Mouse (Mus musculus): ENCODE data around the gene Mrpl9.

The Mrpl9 gene

GRCm38 (mm10) chr3:94442951-94443596, at the start of gene Mrpl9:
TSS of gene Mrpl9 (plus strand) at chr3:94443318.
- DNase-seq (ENCODE audit: low spot score in 2 of 2) = peak; percentile 89 to 97

DNA sequence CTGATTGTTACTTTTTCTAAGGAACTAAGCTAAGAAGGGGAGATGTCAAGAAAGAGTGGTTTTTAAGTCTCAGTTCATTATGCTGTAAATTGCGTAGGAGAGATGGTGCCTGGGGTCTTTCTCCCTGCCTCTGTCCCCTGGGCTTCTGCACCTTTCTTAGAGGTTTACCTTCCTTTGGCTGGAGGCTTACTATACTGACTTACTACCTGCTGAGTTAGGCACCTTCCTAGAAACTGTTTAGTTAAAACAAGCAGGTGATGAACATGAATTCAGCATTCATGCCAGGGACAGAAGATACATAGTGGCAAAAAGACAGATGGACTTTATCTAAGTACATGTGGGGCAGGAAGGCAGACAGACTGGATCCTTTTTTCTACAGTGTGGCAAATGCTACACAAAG, 46.8 kb upstream of the Mrpl9 start:
- no peak for DNase-seq (ENCODE audit: low spot score in 2 of 2)

GRCm38 (mm10) chr3:94396851-94397250, 46.3 kb upstream of the Mrpl9 start:
- no peak for DNase-seq (ENCODE audit: low spot score in 2 of 2)

- DNase-seq (ENCODE audit: low spot score in 2 of 2) = no peak
Measured at GRCm38 (mm10) chr3:94398217-94398616, 44.9 kb upstream of the Mrpl9 start, which contains the start of gene Lingo4. TSS of gene Lingo4 (plus strand) at chr3:94398517.

- no peak for DNase-seq (ENCODE audit: low spot score in 2 of 2)
Measured at GRCm38 (mm10) chr3:94398943-94399481, 44.1 kb upstream of the Mrpl9 start.

DNA sequence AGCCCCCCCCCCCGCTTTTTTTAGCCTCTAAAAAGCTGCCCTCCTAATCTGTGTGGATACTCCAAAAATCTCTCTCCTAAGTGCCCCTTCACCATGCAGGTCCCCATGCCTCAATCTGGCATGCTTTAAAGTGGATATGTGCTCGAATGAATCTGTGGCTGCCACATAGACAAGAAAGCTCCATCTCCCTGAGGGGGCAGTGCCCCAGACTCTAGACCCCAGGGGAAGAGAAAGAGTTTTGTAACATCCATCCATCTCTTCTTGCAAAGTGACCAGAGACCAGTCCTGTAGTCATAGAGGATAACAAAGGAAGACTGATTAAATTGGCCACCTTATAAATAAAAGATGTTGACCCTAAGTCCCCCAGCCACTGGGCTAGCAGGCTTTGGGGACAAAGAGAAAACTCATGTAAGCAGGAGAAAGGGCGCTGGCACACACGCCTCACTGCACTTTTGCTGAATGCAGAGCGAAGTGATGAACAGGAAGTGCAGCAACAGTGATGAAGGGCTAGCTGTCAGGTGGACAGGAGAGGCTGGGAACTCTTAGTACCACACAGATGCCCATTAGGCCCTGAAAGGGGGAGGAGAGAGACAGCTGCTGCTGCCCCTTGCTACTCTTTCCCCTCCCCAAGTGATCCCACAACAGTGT, 43.3 kb upstream of the Mrpl9 start:
- no peak for DNase-seq (ENCODE audit: low spot score in 2 of 2)

DNA sequence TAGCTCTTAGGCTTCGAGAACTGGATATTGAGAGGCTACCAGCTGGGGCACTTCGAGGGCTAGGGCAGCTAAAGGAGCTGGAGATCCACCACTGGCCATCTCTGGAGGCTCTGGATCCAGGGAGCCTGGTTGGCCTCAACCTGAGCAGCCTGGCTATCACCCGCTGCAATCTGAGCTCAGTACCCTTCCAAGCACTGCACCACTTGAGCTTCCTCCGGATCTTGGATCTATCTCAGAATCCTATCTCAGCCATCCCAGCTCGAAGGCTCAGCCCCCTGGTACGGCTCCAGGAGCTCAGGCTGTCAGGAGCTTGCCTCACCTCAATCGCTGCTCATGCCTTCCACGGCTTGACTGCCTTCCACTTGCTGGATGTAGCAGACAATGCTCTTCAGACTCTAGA, 40.7 kb upstream of the Mrpl9 start:
- DNase-seq (ENCODE audit: low spot score in 2 of 2) = no peak

GRCm38 (mm10) chr3:94404366-94405054, 38.6 kb upstream of the Mrpl9 start:
- DNase-seq (ENCODE audit: low spot score in 2 of 2) = no peak

DNA sequence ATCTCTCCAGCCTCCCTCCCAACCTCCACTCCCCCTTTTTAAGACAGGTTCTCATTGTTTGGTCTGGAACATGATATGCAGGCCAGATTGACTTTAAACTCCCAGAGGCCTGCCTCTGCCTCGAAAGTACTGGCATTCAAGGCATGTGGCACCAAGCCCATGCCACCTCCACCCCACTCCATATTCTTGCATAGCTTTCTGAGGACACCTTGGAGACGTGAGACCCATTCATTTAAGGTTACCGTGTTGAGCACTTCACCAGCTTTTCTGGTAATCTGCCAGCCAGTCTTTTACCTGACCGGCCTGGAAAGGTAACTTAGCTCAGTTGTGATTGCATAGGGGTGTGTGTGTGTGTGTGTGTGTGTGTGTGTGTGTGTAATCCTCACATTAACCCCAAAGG, 37.6 kb upstream of the Mrpl9 start:
- no peak for DNase-seq (ENCODE audit: low spot score in 2 of 2)

- DNase-seq (ENCODE audit: low spot score in 2 of 2) = no peak
Measured at GRCm38 (mm10) chr3:94412530-94412929, 30.6 kb upstream of the Mrpl9 start.

DNA sequence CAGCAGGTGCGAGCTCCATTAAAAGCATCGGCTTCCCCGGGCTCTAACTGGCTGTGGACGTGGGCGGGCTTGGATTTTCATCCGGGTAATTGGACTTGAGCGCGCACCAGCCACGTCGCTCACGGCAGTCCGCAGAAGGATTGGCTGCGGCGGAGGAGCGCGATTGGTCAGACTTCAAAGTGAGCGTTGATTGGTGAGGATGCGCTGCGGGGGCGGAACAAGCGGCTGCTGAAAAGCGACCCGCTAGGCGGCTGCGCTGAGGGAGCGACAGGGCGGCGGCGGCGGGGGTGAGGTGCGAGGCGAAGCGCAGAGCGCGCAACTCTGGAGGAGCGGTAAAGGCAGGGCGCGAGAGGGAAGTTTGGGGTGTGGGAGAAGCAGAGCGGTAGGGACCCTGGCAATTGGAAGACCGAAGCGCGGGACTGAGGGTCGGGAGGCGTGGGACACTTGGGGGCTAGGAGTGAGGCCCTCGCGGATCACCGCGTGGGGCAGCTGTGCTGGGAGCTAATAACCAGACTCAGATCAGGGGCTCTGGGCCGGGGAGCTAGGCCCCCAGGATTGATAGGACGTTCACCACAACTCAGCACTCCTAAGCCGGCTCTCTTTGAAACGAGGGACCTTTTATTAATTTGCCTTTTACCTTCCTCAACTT, 30.0 kb upstream of the Mrpl9 start, which contains the start of gene Tdrkh:
TSS of gene Tdrkh (plus strand) at position 243 of the 649 bp plus-strand sequence.
- peak; percentile 96 to 97 for DNase-seq (ENCODE audit: low spot score in 2 of 2)

- no peak for DNase-seq (ENCODE audit: low spot score in 2 of 2)
Measured at GRCm38 (mm10) chr3:94430980-94431379, 12.1 kb upstream of the Mrpl9 start.

GRCm38 (mm10) chr3:94434305-94434704, 8.8 kb upstream of the Mrpl9 start:
- DNase-seq (ENCODE audit: low spot score in 2 of 2) = no peak

DNA sequence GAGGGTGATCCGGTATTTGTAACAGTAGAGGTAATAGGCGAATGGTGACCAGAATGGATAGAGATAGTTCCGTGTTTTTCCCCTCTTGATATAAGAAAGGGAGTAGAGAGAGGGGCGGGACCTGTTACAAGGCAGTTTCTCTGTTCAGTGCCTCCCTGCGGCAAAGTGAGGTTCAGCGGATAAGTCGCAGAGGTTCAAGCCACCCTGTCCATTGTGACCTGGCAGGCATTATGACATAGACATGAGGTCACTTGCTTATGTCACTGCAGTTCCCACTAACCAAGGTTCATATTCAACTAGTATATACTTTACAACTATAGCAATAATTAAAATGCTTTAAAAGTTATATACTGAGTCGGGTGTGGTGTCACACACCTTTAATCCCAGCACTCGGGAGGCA, 6.7 kb upstream of the Mrpl9 start:
- DNase-seq (ENCODE audit: low spot score in 2 of 2) = no peak

GRCm38 (mm10) chr3:94441182-94441581, 1.9 kb upstream of the Mrpl9 start:
- no peak for DNase-seq (ENCODE audit: low spot score in 2 of 2)

GRCm38 (mm10) chr3:94443597-94443964, 463 bp downstream of the Mrpl9 start, which contains the start of gene Oaz3:
TSS of gene Oaz3 (minus strand) at chr3:94443915.
- no peak for DNase-seq (ENCODE audit: low spot score in 2 of 2)

DNA sequence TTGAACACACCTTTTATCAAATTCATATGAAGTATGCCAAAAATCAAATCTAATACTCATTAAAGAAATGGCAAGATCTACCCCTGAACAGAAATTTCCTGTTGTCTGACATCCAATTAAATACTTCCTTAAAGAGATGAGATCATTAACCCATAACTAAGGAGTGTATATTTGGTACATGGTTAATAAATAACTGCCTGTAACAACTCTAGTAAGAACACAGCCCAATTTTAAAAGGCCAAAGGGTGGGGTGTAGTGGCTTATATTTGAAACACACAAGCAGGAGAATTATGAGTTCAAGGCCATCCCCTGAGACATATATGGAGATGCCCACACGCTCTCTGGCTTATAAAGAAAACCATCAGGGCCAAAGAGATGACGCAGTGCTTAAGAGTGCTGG, 6.3 kb downstream of the Mrpl9 start:
- no peak for DNase-seq (ENCODE audit: low spot score in 2 of 2)

- peak in 1 of 2 experiments; percentile 80 for DNase-seq (ENCODE audit: low spot score in 2 of 2)
Measured at GRCm38 (mm10) chr3:94456529-94457000, 13.4 kb downstream of the Mrpl9 start.

DNA sequence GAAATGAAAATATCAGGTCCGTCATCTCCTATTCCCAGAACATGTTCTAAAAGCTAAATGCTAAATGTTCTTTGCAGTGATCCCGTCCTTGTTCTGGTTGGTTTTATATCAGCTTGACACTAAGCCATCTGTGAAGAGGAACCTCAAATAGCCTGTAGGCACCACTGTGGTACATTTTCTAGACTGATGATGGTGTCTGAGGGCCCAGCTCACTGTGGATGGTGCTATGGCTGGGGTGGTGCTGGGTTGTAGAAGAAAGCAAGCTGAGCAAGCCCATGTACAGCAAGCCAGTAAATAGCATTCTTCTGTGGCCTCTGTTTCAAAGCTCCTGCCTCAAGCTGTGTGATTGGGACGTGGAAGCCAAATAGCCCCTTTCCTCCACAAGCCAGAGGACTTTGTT, 13.9 kb downstream of the Mrpl9 start:
- no peak for DNase-seq (ENCODE audit: low spot score in 2 of 2)

DNA sequence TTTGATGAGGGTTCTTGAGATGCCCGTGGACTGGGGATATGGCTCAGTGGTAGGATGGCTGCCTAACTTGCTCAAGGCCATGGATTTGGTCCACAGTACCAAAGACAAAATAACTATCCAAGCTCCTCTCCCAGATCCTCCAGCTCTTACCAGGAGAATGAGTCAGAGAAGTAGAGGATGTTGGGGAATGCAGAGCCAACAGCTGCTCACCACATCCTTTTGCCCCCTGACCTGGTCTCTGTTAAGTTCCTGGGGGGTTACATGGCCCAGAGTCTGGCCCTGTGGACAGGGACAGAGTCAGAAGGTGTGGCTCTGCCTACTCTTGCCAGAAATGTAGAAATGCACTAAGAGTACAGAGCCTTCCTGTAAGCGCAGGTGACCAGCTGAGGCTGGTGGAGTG, 16.7 kb downstream of the Mrpl9 start:
- no peak for DNase-seq (ENCODE audit: low spot score in 2 of 2)

- DNase-seq (ENCODE audit: low spot score in 2 of 2) = peak in 1 of 2 experiments; percentile 11
Measured at GRCm38 (mm10) chr3:94463926-94464578, 20.9 kb downstream of the Mrpl9 start.
